Mouse (Mus musculus): Measurements from ENCODE around the gene Spef2. TPM values are rescaled to one million over a fixed set of nuclear protein-coding genes. Genes with fewer than 3 reads are reported as not detected.
A peak's percentile ranks its signal among the peaks of the same experiment; 100 is the strongest.
"Not testable (repeated sequence)": the region's sequence is repeated elsewhere in the genome, so short reads cannot be mapped to it uniquely, and the experiment has no call there.

The Spef2 gene
- 0.04 and 0.21 TPM in 2 replicates for polyA plus RNA-seq (2015; fragmentation: Nextera tagmentation; extraction: Ambion mirVana)

DNA sequence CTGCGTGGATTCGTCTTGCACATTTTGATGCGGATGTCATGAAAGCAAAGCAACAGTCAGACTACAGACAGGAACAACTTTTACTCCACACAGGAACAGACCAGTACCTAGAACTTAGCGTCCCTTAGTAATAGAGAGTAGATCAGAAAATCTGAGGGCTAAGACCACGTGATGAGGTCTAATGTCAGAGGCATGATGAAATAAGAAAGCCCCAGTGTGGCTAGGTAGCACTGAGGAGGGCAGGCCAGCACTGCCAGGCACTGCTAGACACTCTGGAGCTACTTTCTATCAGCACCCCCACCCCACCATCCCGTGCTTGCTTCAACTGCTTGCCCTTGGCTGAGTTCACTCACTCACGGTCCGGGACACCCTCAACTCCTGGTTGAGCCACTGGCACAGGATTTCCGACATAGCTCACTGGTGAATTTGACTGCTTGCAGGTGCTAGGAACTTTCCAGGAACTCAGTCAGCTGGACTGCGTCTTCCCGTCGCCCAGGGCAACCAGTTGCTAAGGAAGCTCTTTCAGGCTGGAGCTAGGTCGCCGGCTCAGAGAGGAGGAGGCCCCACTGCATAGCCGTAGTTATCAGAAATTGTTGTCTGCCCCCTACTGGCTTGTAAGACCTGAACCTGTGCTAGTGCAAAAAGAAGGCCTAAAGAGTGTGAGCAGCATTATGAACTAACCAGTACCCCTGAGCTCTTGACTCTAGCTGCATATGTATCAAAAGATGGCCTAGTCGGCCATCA lies at the start of gene Spef2:
TSS of gene Spef2 (minus strand) at position 510 of the 744 bp plus-strand sequence.
- H3K4me1 ChIP-seq (replicated peaks), result no peaks in the 10 kb centered on the region
- H3K4me3 ChIP-seq (replicated peaks), result no peak within 1 kb of the TSS
- H3K4me2 ChIP-seq (replicated peaks), result peak within 1 kb of the TSS; percentile 40
- no peaks in the 10 kb centered on the region for H3K9me3 ChIP-seq
- no peak within 1 kb of the TSS for H3K27ac ChIP-seq
- no peaks in the 10 kb centered on the region for H3K27me3 ChIP-seq (replicated peaks)
- 30% methylated on average over 16 of the region's 16 CpGs for WGBS
- H3K9ac ChIP-seq, result no peak within 1 kb of the TSS
- peak; percentile 88 for ATAC-seq
- H3K36me3 ChIP-seq, result no peaks in the 10 kb centered on the region

DNA sequence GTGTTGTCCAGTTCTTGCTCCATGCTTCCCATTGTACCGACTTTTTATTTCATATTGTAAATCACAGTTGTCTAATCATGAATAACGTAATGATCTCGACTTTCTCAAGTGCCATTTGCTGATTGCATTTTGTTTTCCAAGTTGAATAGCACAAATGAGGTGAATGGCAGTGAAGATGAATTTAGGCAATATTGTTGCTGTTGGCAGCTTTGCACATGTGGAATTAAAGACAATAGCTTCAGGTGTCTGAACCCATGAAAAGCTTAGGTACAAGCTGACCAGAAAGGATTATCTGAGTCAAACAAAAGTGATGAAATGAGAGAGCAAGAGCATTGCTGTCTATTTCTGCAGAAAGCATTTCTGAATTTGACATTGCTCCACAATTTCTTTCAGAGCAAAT lies 45.5 kb upstream of the Spef2 start:
- WGBS, result 87% methylated on average over 3 of the region's 3 CpGs
- ATAC-seq, result no peak
- H3K27me3 ChIP-seq (replicated peaks), result no peaks in the 10 kb centered on the region
- H3K9me3 ChIP-seq, result no peaks in the 10 kb centered on the region
- no peaks in the 10 kb centered on the region for H3K36me3 ChIP-seq
- no peaks in the 10 kb centered on the region for H3K4me1 ChIP-seq (replicated peaks)
- no peak overlapping the region for H3K27ac ChIP-seq
- no peak overlapping the region for H3K4me2 ChIP-seq (replicated peaks)
- H3K9ac ChIP-seq, result no peak overlapping the region
- H3K4me3 ChIP-seq (replicated peaks), result no peak overlapping the region

- Histone ChIP-seq H3K4me1 (replicated peaks) (no peaks in the 10 kb centered on the region), H3K36me3 (no peaks in the 10 kb centered on the region), H3K27me3 (replicated peaks) (no peaks in the 10 kb centered on the region), H3K9ac (no peak overlapping the region), H3K27ac (no peak overlapping the region), H3K4me2 (replicated peaks) (no peak overlapping the region), H3K9me3 (no peaks in the 10 kb centered on the region), H3K4me3 (replicated peaks) (no peak overlapping the region)
- no peak for ATAC-seq
- WGBS, result 37% methylated on average over 3 of the region's 3 CpGs
Observed at GRCm38 (mm10) chr15:9788245-9789030, 39.8 kb upstream of the Spef2 start.

GRCm38 (mm10) chr15:9774222-9775142 lies 25.8 kb upstream of the Spef2 start:
- H3K4me3 ChIP-seq (replicated peaks); H3K36me3 ChIP-seq; H3K9ac ChIP-seq; ATAC-seq; H3K27me3 ChIP-seq (replicated peaks); H3K4me1 ChIP-seq (replicated peaks); H3K27ac ChIP-seq; H3K9me3 ChIP-seq; H3K4me2 ChIP-seq (replicated peaks): not testable (repeated sequence)
- 88% methylated on average over 6 of the region's 6 CpGs for WGBS

GRCm38 (mm10) chr15:9768184-9768918 lies 19.7 kb upstream of the Spef2 start:
- 47% methylated on average over 4 of the region's 4 CpGs for WGBS
- H3K36me3 ChIP-seq, result no peaks in the 10 kb centered on the region
- no peak for ATAC-seq
- no peaks in the 10 kb centered on the region for H3K9me3 ChIP-seq
- H3K9ac ChIP-seq, result no peak overlapping the region
- H3K4me3 ChIP-seq (replicated peaks), result no peak overlapping the region
- no peak overlapping the region for H3K27ac ChIP-seq
- no peaks in the 10 kb centered on the region for H3K27me3 ChIP-seq (replicated peaks)
- no peaks in the 10 kb centered on the region for H3K4me1 ChIP-seq (replicated peaks)
- H3K4me2 ChIP-seq (replicated peaks), result no peak overlapping the region

GRCm38 (mm10) chr15:9767034-9767433 lies 18.4 kb upstream of the Spef2 start:
- H3K9ac ChIP-seq, result no peak overlapping the region
- no peak for ATAC-seq
- no peaks in the 10 kb centered on the region for H3K9me3 ChIP-seq
- H3K27ac ChIP-seq, result no peak overlapping the region
- no peaks in the 10 kb centered on the region for H3K27me3 ChIP-seq (replicated peaks)
- no peaks in the 10 kb centered on the region for H3K36me3 ChIP-seq
- H3K4me2 ChIP-seq (replicated peaks), result no peak overlapping the region
- H3K4me1 ChIP-seq (replicated peaks), result no peaks in the 10 kb centered on the region
- no peak overlapping the region for H3K4me3 ChIP-seq (replicated peaks)

DNA sequence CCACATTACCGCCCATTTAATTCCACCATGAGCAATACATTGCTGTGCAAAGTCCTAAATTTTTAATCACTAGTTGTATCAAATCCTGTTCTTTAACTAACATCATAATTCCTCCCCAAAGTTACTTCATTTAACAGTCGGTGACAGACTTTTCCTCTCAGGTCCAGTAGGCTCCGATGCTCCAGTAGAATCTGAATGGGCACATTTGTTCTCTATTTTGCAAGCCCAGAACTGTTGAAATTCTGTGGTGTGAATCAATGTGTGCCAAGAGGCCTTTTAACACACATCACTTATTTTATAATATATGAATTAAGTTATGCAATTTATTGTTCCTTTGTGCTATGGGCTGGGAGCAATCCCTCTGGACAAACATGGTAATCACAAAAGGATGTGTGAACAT lies 2.3 kb upstream of the Spef2 start:
- WGBS, result 86% methylated on average over 3 of the region's 3 CpGs
- no peak overlapping the region for H3K9ac ChIP-seq
- no peak overlapping the region for H3K4me2 ChIP-seq (replicated peaks)
- no peaks in the 10 kb centered on the region for H3K9me3 ChIP-seq
- H3K27me3 ChIP-seq (replicated peaks), result no peaks in the 10 kb centered on the region
- no peaks in the 10 kb centered on the region for H3K4me1 ChIP-seq (replicated peaks)
- ATAC-seq, result no peak
- no peak overlapping the region for H3K27ac ChIP-seq
- no peak overlapping the region for H3K4me3 ChIP-seq (replicated peaks)
- no peaks in the 10 kb centered on the region for H3K36me3 ChIP-seq

DNA sequence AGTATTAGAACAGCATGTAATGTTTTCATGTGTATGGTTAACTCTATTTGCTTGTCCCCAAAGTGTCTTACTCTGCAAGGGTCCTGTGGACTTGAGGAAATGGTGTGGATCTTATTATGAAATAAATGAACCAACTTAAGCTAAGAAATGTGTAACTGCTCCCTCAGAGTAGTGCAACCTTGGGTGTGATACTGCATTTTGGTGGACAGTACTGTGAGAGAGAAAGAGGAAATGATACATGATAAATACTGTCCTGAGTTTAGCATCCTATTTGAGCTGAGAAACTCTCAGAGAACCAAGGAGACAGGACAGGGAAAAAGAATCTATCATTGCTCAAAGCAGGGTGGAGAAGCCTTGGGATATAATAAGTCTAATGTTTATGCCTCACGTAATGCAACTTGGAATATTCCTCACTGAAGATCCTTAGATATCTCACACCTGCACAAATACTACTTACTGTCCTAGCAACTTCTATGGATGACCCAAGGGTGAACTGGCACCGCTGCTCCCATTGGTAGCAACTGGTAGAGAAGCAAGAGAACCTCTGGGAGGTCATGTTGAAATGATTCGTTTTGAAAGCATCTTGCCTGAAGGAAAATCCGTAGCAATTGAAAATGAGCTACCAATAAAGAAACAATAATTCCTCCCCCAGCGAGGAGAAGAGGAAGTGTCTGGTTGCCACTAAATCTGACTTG lies 1.1 kb downstream of the Spef2 start:
- WGBS, result 58% methylated on average over 5 of the region's 5 CpGs
- H3K4me3 ChIP-seq (replicated peaks), result no peak overlapping the region
- no peak for ATAC-seq
- H3K9me3 ChIP-seq, result no peaks in the 10 kb centered on the region
- H3K36me3 ChIP-seq, result no peaks in the 10 kb centered on the region
- H3K9ac ChIP-seq, result no peak overlapping the region
- no peaks in the 10 kb centered on the region for H3K4me1 ChIP-seq (replicated peaks)
- no peak overlapping the region for H3K27ac ChIP-seq
- no peak overlapping the region for H3K4me2 ChIP-seq (replicated peaks)
- no peaks in the 10 kb centered on the region for H3K27me3 ChIP-seq (replicated peaks)

DNA sequence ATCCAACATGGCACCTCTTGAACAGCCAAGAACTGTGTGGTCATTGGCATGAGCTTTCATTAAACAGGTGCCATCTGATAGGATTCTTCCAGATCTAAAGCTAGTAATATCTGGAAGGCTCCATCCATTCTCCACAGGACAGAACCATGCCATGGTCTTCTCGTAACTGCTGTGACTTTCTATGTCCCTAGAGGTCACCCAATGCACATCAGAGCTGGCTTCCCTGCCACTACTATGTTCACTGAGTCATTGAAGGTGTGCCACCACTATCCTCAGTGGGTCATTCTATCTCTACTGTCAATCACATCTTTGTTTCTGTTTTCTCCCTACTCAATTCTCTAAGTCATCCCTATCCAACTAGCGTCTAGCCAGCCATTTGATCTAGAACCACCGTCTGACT lies 6.5 kb downstream of the Spef2 start:
- ATAC-seq, result no peak
- H3K4me1 ChIP-seq (replicated peaks), result no peaks in the 10 kb centered on the region
- no peak overlapping the region for H3K4me2 ChIP-seq (replicated peaks)
- no peaks in the 10 kb centered on the region for H3K36me3 ChIP-seq
- H3K27ac ChIP-seq, result no peak overlapping the region
- H3K27me3 ChIP-seq (replicated peaks), result no peaks in the 10 kb centered on the region
- no peak overlapping the region for H3K9ac ChIP-seq
- H3K9me3 ChIP-seq, result no peaks in the 10 kb centered on the region
- H3K4me3 ChIP-seq (replicated peaks), result no peak overlapping the region
- 91% methylated on average over 3 of the region's 3 CpGs for WGBS

DNA sequence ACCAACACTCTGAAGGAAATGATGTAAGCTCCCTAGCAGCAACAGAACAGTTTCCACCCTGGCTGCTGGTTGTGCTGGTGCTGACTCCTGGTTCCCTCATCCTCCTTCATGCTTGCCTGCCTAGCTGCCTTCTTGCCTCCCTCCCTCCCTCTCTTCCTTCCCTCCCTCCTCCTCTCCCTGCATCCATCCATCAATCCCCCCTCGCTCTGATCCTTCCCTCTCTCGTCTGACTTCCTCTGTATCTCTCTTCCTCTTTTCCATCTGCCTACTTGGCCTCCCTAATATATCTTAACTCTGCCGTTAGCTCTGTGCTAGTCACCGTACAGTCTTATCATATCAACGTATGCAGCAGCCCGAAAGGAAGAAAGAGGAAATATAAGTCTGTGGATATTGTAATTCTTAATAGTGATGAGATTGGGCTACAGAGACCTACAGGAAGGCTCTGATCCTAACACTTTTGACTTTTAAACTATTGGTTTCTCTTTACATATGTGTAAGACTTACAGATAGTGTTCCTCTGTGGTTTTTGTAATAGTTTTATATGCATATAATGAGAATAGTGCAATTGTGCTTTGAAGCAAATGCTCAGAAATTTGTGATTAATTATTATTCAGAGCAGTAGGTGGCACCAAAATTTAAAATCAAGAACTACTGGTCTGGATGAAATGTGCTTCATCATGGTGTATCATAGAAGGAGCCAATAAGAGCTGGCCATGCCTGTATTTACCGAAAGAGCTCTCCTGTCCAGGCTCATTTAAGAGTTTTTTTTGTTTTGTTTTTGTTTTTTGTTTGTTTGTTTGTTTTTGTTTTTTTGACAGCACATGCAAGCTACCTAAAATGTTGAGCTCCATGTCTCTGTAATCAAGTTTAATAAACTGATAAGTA lies 33.9 kb downstream of the Spef2 start:
- no peak overlapping the region for H3K27ac ChIP-seq
- no peaks in the 10 kb centered on the region for H3K27me3 ChIP-seq (replicated peaks)
- H3K4me2 ChIP-seq (replicated peaks), result no peak overlapping the region
- no peak overlapping the region for H3K4me3 ChIP-seq (replicated peaks)
- H3K9ac ChIP-seq, result no peak overlapping the region
- ATAC-seq, result no peak
- no peaks in the 10 kb centered on the region for H3K36me3 ChIP-seq
- H3K9me3 ChIP-seq, result no peaks in the 10 kb centered on the region
- H3K4me1 ChIP-seq (replicated peaks), result no peaks in the 10 kb centered on the region
- 67% methylated on average over 7 of the region's 7 CpGs for WGBS

DNA sequence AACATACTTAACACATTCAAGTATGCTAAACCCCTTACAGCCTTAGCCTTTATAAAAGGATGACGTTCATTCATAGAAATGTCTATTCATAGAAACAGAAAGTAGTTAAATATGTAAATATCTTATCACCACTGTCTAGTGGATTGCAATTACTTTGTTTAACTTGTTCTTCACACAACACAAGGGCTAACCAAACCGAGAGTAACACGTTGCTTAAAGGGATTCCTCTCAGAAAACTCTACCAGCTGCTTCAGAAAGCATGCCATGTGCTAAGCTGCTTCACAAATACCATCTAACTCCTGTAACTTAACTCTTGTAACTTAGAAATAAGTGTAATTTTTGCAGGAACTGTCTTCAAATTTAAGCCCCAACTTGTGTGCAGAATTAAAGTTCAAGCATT lies 35.0 kb downstream of the Spef2 start:
- Histone ChIP-seq H3K4me2 (replicated peaks) (no peak overlapping the region), H3K9me3 (no peaks in the 10 kb centered on the region), H3K4me3 (replicated peaks) (no peak overlapping the region), H3K9ac (no peak overlapping the region), H3K27me3 (replicated peaks) (no peaks in the 10 kb centered on the region), H3K4me1 (replicated peaks) (no peaks in the 10 kb centered on the region), H3K36me3 (no peaks in the 10 kb centered on the region), H3K27ac (no peak overlapping the region)
- WGBS, result 64% methylated on average over 3 of the region's 3 CpGs
- ATAC-seq, result no peak

Measured in intestine, embryonic 15.5 days (tissue).